Mouse (Mus musculus) erythroblast, embryonic 14.5 days (primary cell): ENCODE measurements around the gene Ifnar2.

ENCODE experiments used
- GATA1 ChIP-seq: IDR thresholded peaks from 2 replicates; pipeline ENCODE4 v1.6.1; 2012; ENCODE audit warnings: low read length, inconsistent platforms, mixed read lengths
- TAL1 ChIP-seq: IDR thresholded peaks from 3 replicates; pipeline ENCODE4 v1.6.1; 2012; ENCODE audit warnings: low read length, inconsistent platforms, mixed read lengths

GRCm38 (mm10) chr16:91328922-91329321, 43.7 kb upstream of the Ifnar2 start:
- TF ChIP-seq GATA1 = no peak
- no peak for TF ChIP-seq TAL1
